Mouse (Mus musculus) megakaryocyte, embryonic 14.5 days (primary cell): ENCODE data around the gene Clptm1. TPM values are rescaled to one million over a fixed set of nuclear protein-coding genes. Genes with fewer than 3 reads are reported as not detected.

Experiments used
- H3K27me3 ChIP-seq: replicated peaks from 2 replicates; pipeline ENCODE3; 2012; ENCODE audit warnings: inconsistent platforms
- H3K36me3 ChIP-seq: replicated peaks from 2 replicates; pipeline ENCODE3; 2012; ENCODE audit warnings: low read length, inconsistent platforms, mixed read lengths
- H3K4me1 ChIP-seq: 2 replicates; pipeline ENCODE4 v1.6.1; 2012; ENCODE audit warnings: inconsistent platforms
- H3K4me3 ChIP-seq: replicated peaks from 2 replicates; pipeline ENCODE3; 2012; ENCODE audit warnings: moderate library complexity, mild to moderate bottlenecking, inconsistent platforms
- H3K9me3 ChIP-seq: 2 replicates; pipeline ENCODE4 v1.6.1; 2012; ENCODE audit warnings: inconsistent platforms
- FLI1 ChIP-seq: IDR thresholded peaks from 2 replicates; pipeline ENCODE4 v1.6.1; 2012; ENCODE audit warnings: low read length, inconsistent platforms, mixed read lengths
- GATA1 ChIP-seq: IDR thresholded peaks from 3 replicates; pipeline ENCODE4 v1.6.1; 2012; ENCODE audit warnings: mixed read lengths, low read length, inconsistent platforms, borderline replicate concordance
- polyA plus RNA-seq: library from polyadenylated mRNA; stranded (reverse); fragments of >175 nt; gene quantifications from 2 replicates; pipeline ENCODE4 v1.2.3, GENCODE M21; 2012; ENCODE audit warnings: low replicate concordance; ENCODE audit not compliant: insufficient read depth

The Clptm1 gene
- polyA plus RNA-seq, 1 experiment = 153 TPM

- peaks cover 86% of the 10 kb centered on the region for H3K36me3 ChIP-seq
- no peak overlapping the region for H3K4me3 ChIP-seq
- TF ChIP-seq FLI1 (no peak), GATA1 (no peak)
- peaks cover 30% of the 10 kb centered on the region for H3K27me3 ChIP-seq
- peaks cover 21% of the 10 kb centered on the region for H3K9me3 ChIP-seq
- H3K4me1 ChIP-seq = peaks cover 39% of the 10 kb centered on the region
Observed at GRCm38 (mm10) chr7:19700299-19701068, 35.7 kb upstream of the Clptm1 start.

GRCm38 (mm10) chr7:19699827-19700148, 35.0 kb upstream of the Clptm1 start:
- H3K4me1 ChIP-seq = peaks cover 45% of the 10 kb centered on the region
- H3K36me3 ChIP-seq = peaks cover 79% of the 10 kb centered on the region
- peaks cover 21% of the 10 kb centered on the region for H3K9me3 ChIP-seq
- peaks cover 33% of the 10 kb centered on the region for H3K27me3 ChIP-seq
- H3K4me3 ChIP-seq = no peak overlapping the region
- TF ChIP-seq FLI1 (no peak), GATA1 (no peak)

GRCm38 (mm10) chr7:19698907-19699826, 34.3 kb upstream of the Clptm1 start, which contains the start of gene Apoe:
TSS of gene Apoe (minus strand) at chr7:19699188.
- H3K4me3 ChIP-seq = peak within 1 kb of the TSS; percentile 53

GRCm38 (mm10) chr7:19697949-19698906, 33.4 kb upstream of the Clptm1 start:
- peaks cover 58% of the 10 kb centered on the region for H3K4me1 ChIP-seq
- peaks cover 63% of the 10 kb centered on the region for H3K36me3 ChIP-seq
- peaks cover 21% of the 10 kb centered on the region for H3K9me3 ChIP-seq
- H3K27me3 ChIP-seq = peaks cover 48% of the 10 kb centered on the region
- TF ChIP-seq GATA1 (no peak), FLI1 (no peak)
- H3K4me3 ChIP-seq = peak overlapping the region; percentile 53

More at GRCm38 (mm10) chr7:19698907-19699826, 34.3 kb upstream of the Clptm1 start, which contains the start of gene Apoe:
- Histone ChIP-seq H3K27me3 (peaks cover 39% of the 10 kb centered on the region), H3K36me3 (peaks cover 73% of the 10 kb centered on the region), H3K9me3 (peaks cover 21% of the 10 kb centered on the region), H3K4me1 (peaks cover 52% of the 10 kb centered on the region)
- TF ChIP-seq GATA1 (no peak), FLI1 (no peak)

GRCm38 (mm10) chr7:19696336-19696873, 31.6 kb upstream of the Clptm1 start:
- Histone ChIP-seq H3K4me3 (peak overlapping the region; percentile 54), H3K4me1 (peaks cover 46% of the 10 kb centered on the region), H3K36me3 (peaks cover 45% of the 10 kb centered on the region), H3K9me3 (peaks cover 22% of the 10 kb centered on the region), H3K27me3 (peaks cover 66% of the 10 kb centered on the region)
- TF ChIP-seq FLI1 (no peak), GATA1 (no peak)

GRCm38 (mm10) chr7:19695881-19696280, 31.0 kb upstream of the Clptm1 start:
- Histone ChIP-seq H3K36me3 (peaks cover 41% of the 10 kb centered on the region), H3K9me3 (peaks cover 25% of the 10 kb centered on the region), H3K4me1 (peaks cover 44% of the 10 kb centered on the region), H3K27me3 (peaks cover 71% of the 10 kb centered on the region), H3K4me3 (no peak overlapping the region)
- no peak for TF ChIP-seq GATA1
- no peak for TF ChIP-seq FLI1

GRCm38 (mm10) chr7:19695213-19695594, 30.4 kb upstream of the Clptm1 start:
- H3K27me3 ChIP-seq = peaks cover 75% of the 10 kb centered on the region
- peaks cover 34% of the 10 kb centered on the region for H3K36me3 ChIP-seq
- H3K4me3 ChIP-seq = peak overlapping the region; percentile 42
- TF ChIP-seq FLI1 = no peak
- TF ChIP-seq GATA1 = no peak
- peaks cover 25% of the 10 kb centered on the region for H3K9me3 ChIP-seq
- H3K4me1 ChIP-seq = peaks cover 38% of the 10 kb centered on the region

- TF ChIP-seq GATA1 (no peak), FLI1 (no peak)
Observed at GRCm38 (mm10) chr7:19694336-19695212, 29.7 kb upstream of the Clptm1 start.

More at GRCm38 (mm10) chr7:19694336-19695212, 29.7 kb upstream of the Clptm1 start:
- H3K4me1 ChIP-seq = peaks cover 37% of the 10 kb centered on the region
- peaks cover 81% of the 10 kb centered on the region for H3K27me3 ChIP-seq
- H3K4me3 ChIP-seq = peak overlapping the region; percentile 57
- peaks cover 33% of the 10 kb centered on the region for H3K36me3 ChIP-seq
- H3K9me3 ChIP-seq = peaks cover 25% of the 10 kb centered on the region
